Mouse (Mus musculus) lung, postnatal 0 days (tissue): ENCODE results near the gene Maco1. TPM values are rescaled to one million over a fixed set of nuclear protein-coding genes. Genes with fewer than 3 reads are reported as not detected.
"Not testable (repeated sequence)": the region's sequence is repeated elsewhere in the genome, so short reads cannot be mapped to it uniquely, and the experiment has no call there.

Experiments
- ATAC-seq: fragments of 200-750 bp; cut with Nextera tagmentation; 2 replicates; pipeline ENCODE4 v1.8.0; 2017; ENCODE audit warnings: moderate library complexity
- DNase-seq: peaks from one replicate; pipeline ENCODE4 v3.0.0-alpha.2; 2016; ENCODE audit warnings: low spot score
- H3K27ac ChIP-seq: fragments of 300-500 bp; sonication (generic); 2 replicates; pipeline ENCODE4 v1.5.1; 2014; ENCODE audit warnings: antibody characterized with exemption, mild to moderate bottlenecking, low read length, mixed read lengths
- H3K27me3 ChIP-seq: fragments of 300-500 bp; sonication (generic); replicated peaks from 2 replicates; pipeline ENCODE4 v1.6.1; 2014; ENCODE audit warnings: low read length, mixed read lengths; ENCODE audit not compliant: insufficient read depth
- H3K36me3 ChIP-seq: fragments of 300-500 bp; sonication (generic); 2 replicates; pipeline ENCODE4 v1.6.1; 2014; ENCODE audit warnings: low read length, mixed read lengths; ENCODE audit not compliant: insufficient read depth
- H3K4me1 ChIP-seq: fragments of 300-500 bp; sonication (generic); 2 replicates; pipeline ENCODE4 v1.6.1; 2014; ENCODE audit warnings: antibody characterized with exemption, low read depth, low read length, mixed read lengths; ENCODE audit not compliant: insufficient read depth
- H3K4me2 ChIP-seq: fragments of 300-500 bp; sonication (generic); replicated peaks from 2 replicates; pipeline ENCODE4 v1.6.1; 2014; ENCODE audit warnings: low read depth, mild to moderate bottlenecking, low read length, moderate library complexity, mixed read lengths
- H3K4me3 ChIP-seq: fragments of 300-500 bp; sonication (generic); 2 replicates; pipeline ENCODE4 v1.5.1; 2014; ENCODE audit warnings: low read depth, low read length
- H3K9ac ChIP-seq: fragments of 300-500 bp; sonication (generic); replicated peaks from 2 replicates; pipeline ENCODE4 v1.6.1; 2014; ENCODE audit warnings: low read depth, mild to moderate bottlenecking
- H3K9me3 ChIP-seq: fragments of 300-500 bp; sonication (generic); 2 replicates; pipeline ENCODE4 v1.6.1; 2016; ENCODE audit warnings: low read length, mixed read lengths
- CTCF ChIP-seq: IDR thresholded peaks from 2 replicates; pipeline ENCODE4 v1.5.1; 2016; ENCODE audit warnings: antibody characterized with exemption, mild to moderate bottlenecking
- EP300 ChIP-seq: IDR thresholded peaks from 2 replicates; pipeline ENCODE4 v1.6.1; 2016; ENCODE audit warnings: antibody characterized with exemption, mild to moderate bottlenecking, control low read depth
- WGBS: fragments of 180-500 bp; shearing (Covaris S2); extraction: QIAGEN DNeasy Blood & Tissue Kit; methylation state at CpG from one replicate; pipeline ENCODE4 v1.1.7; 2014; 5-methylcytosine and 5-hydroxymethylcytosine counted together
- polyA plus RNA-seq: library from polyadenylated mRNA; unstranded; fragments of >200 nt; fragmentation: Nextera tagmentation; extraction: Ambion mirVana; gene quantifications from 2 replicates; pipeline ENCODE4 v1.2.1, GENCODE M21; 2015

The Maco1 gene
- polyA plus RNA-seq, 1 experiment from 2014 or later = 33.1 TPM

GRCm38 (mm10) chr4:134831934-134832333 is 21.2 kb downstream of the Maco1 start:
- no peak for ATAC-seq
- Histone ChIP-seq H3K4me3 (no peak overlapping the region), H3K4me1 (no peaks in the 10 kb centered on the region), H3K4me2 (no peak overlapping the region), H3K36me3 (peaks cover 7% of the 10 kb centered on the region; the same call in 1 of the 2 replicates), H3K27ac (no peak overlapping the region), H3K27me3 (no peaks in the 10 kb centered on the region), H3K9ac (no peak overlapping the region), H3K9me3 (no peaks in the 10 kb centered on the region)
- 88% methylated on average over 3 of the region's 3 CpGs for WGBS
- TF ChIP-seq CTCF (no peak), EP300 (no peak)
- no peak for DNase-seq

- peaks cover 7% of the 10 kb centered on the region; the same call in 1 of the 2 replicates for H3K36me3 ChIP-seq
- ATAC-seq = peak; percentile 94
Measured at GRCm38 (mm10) chr4:134827806-134828205, 25.3 kb downstream of the Maco1 start.

DNA sequence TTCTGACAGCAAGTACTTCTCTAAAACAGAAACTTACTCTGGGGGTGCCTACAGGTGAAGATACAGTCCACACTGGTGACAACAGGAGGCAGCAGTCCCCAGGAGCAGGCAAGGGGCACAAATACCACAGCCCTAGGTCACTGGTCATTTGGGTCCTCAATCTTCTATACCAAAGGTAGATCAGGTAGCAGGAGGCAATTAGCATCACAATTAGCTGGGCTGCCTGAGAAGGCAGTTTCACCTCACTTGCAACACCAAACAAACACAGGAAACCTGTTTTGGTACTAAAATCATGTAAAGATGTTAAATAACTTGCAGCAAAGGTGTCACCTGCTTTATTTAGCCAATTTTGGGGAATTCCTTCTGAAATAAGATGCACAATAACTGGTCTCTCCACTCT is 26.8 kb downstream of the Maco1 start:
- H3K4me2 ChIP-seq = no peak overlapping the region
- H3K36me3 ChIP-seq = peaks cover 7% of the 10 kb centered on the region; the same call in 1 of the 2 replicates
- no peak overlapping the region for H3K27ac ChIP-seq
- peaks cover 4% of the 10 kb centered on the region; the same call in 1 of the 2 replicates for H3K4me1 ChIP-seq
- ATAC-seq (no peak), DNase-seq (no peak)
- no peak overlapping the region for H3K4me3 ChIP-seq
- no peaks in the 10 kb centered on the region for H3K27me3 ChIP-seq
- H3K9me3 ChIP-seq = no peaks in the 10 kb centered on the region
- H3K9ac ChIP-seq = no peak overlapping the region
- TF ChIP-seq EP300 = no peak
- TF ChIP-seq CTCF = no peak

More at GRCm38 (mm10) chr4:134827806-134828205, 25.3 kb downstream of the Maco1 start:
- no peaks in the 10 kb centered on the region for H3K27me3 ChIP-seq
- WGBS = 59% methylated on average over 11 of the region's 11 CpGs
- H3K9me3 ChIP-seq = no peaks in the 10 kb centered on the region
- no peak overlapping the region for H3K27ac ChIP-seq
- H3K4me2 ChIP-seq = no peak overlapping the region
- DNase-seq = peak; percentile 81
- no peaks in the 10 kb centered on the region for H3K4me1 ChIP-seq
- no peak overlapping the region for H3K9ac ChIP-seq
- H3K4me3 ChIP-seq = no peak overlapping the region
- TF ChIP-seq EP300 (no peak; the same call in 1 of the 2 replicates), CTCF (no peak)

DNA sequence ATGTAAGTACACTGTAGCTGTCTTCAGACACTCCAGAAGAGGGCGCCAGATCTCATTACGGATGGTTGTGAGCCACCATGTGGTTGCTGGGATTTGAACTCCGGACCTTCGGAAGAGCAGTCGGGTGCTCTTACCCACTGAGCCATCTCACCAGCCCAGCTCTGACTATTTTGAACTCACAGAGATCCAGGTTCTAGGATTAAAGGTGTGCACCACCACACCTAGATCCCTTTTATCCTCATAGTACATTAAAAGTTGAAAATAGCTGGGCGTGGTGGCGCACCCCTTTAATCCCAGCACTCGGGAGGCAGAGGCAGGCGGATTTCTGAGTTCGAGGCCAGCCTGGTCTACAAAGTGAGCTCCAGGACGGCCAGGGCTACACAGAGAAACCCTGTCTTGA is 27.3 kb downstream of the Maco1 start:
- H3K27ac ChIP-seq, H3K36me3 ChIP-seq, ATAC-seq, H3K4me3 ChIP-seq, H3K27me3 ChIP-seq, H3K9me3 ChIP-seq, H3K4me1 ChIP-seq, DNase-seq, H3K9ac ChIP-seq, H3K4me2 ChIP-seq: not testable (repeated sequence)
- 93% methylated on average over 10 of the region's 11 CpGs for WGBS

DNA sequence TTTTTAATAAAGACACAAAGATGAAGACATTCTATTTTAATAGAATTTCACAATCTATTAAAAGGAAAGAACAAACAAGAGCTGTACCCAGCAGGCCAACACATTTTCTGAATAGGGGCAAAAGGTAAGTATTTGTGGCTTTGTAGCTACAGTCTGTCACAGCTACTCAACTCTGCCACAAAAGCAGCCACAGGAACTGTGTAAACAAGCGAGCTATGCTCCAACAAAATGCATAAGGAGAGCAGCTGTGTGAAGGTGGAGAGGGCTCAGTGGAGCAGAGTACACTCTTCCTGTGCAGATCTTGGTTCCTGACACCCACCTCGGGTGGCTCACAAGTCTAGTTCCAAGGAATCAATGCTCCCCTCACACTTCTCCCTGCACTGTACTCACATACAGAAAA is 29.6 kb downstream of the Maco1 start:
- Histone ChIP-seq H3K27me3 (no peaks in the 10 kb centered on the region), H3K9ac (no peak overlapping the region), H3K4me2 (no peak overlapping the region), H3K4me1 (peaks cover 5% of the 10 kb centered on the region; the same call in 1 of the 2 replicates), H3K9me3 (no peaks in the 10 kb centered on the region), H3K36me3 (no peaks in the 10 kb centered on the region), H3K27ac (no peak overlapping the region), H3K4me3 (no peak overlapping the region)
- TF ChIP-seq EP300 (no peak), CTCF (no peak)
- ATAC-seq = peak; percentile 34; the same call in 1 of the 2 replicates
- 33% methylated on average over 2 of the region's 2 CpGs for WGBS
- DNase-seq = peak; percentile 56

GRCm38 (mm10) chr4:134821061-134821460 is 32.1 kb downstream of the Maco1 start:
- Histone ChIP-seq H3K27me3 (no peaks in the 10 kb centered on the region), H3K4me3 (no peak overlapping the region), H3K4me2 (no peak overlapping the region), H3K27ac (0 out of 2 replicates have a peak overlapping the region, but pooled peaks have one; percentile 20), H3K9ac (no peak overlapping the region), H3K9me3 (no peaks in the 10 kb centered on the region), H3K4me1 (peaks cover 5% of the 10 kb centered on the region; the same call in 1 of the 2 replicates), H3K36me3 (no peaks in the 10 kb centered on the region)
- ATAC-seq (peak; percentile 37; the same call in 1 of the 2 replicates), DNase-seq (peak; percentile 64)
- TF ChIP-seq EP300 (peak; percentile 14; the same call in 1 of the 2 replicates), CTCF (no peak)
- 8% methylated on average over 1 of the region's 1 CpGs for WGBS

DNA sequence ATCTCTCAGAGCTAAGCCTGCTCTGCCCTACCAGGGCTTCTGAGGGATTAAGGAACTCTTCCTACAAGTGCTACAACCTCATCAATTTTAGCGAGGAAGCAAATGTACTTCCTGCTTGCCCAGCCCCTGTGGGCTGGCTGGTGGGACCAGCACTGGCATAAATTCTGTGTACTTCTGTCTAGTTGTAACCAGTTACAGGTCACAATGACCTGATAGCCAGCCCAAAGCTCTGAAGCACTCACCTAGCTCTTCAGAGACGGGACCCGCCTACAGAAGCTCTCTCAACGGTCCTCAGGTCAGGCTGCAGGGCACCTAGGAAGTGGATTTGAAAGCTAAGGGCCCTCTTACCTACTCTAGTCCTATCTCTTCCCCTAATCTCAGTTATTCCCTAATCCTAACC is 35.4 kb downstream of the Maco1 start:
- Histone ChIP-seq H3K27ac (no peak overlapping the region), H3K4me2 (no peak overlapping the region), H3K4me1 (peaks cover 5% of the 10 kb centered on the region; the same call in 1 of the 2 replicates), H3K36me3 (0 out of 2 replicates have a peak, but pooled peaks cover under 1% of the 10 kb centered on the region), H3K27me3 (no peaks in the 10 kb centered on the region), H3K9me3 (no peaks in the 10 kb centered on the region), H3K9ac (no peak overlapping the region), H3K4me3 (no peak overlapping the region)
- ATAC-seq (no peak), DNase-seq (no peak)
- 36% methylated on average over 4 of the region's 4 CpGs for WGBS
- TF ChIP-seq CTCF (no peak), EP300 (no peak)
